Mouse (Mus musculus): ENCODE data around the gene Olfr48. TPM values are rescaled to one million over a fixed set of nuclear protein-coding genes. Genes with fewer than 3 reads are reported as not detected.

Olfr48 gene
- polyA plus RNA-seq, 1 experiment = not detected

- DNase-seq = no peak
- TF ChIP-seq CTCF (IDR thresholded peaks at IDR 0.05; ENCODE audit: borderline replicate concordance, control insufficient read depth, extremely low read depth, insufficient read depth, low read length, poor library complexity) (no peak), POLR2A (IDR thresholded peaks at IDR 0.05; ENCODE audit: control insufficient read depth, extremely low read depth, insufficient read depth, low read length, poor library complexity) (no peak)
- Histone ChIP-seq H3K27ac (ENCODE audit: control insufficient read depth, insufficient read depth, low read length) (no peak overlapping the region), H3K36me3 (ENCODE audit: control insufficient read depth, insufficient read depth, low read length) (no peaks in the 10 kb centered on the region), H3K27me3 (ENCODE audit: control insufficient read depth, insufficient read depth, low read length) (no peaks in the 10 kb centered on the region), H3K4me3 (ENCODE audit: control insufficient read depth, insufficient read depth, low read length) (no peak overlapping the region), H3K4me1 (replicated peaks; ENCODE audit: control insufficient read depth, insufficient read depth, low read length) (no peaks in the 10 kb centered on the region)
- 96% methylated on average over 3 of the region's 3 CpGs for WGBS
These were observed 48.4 kb downstream of the Olfr48 start for GRCm38 (mm10) chr2:89799583-89799982.

- H3K27me3 ChIP-seq (ENCODE audit: control insufficient read depth, insufficient read depth, low read length) = no peaks in the 10 kb centered on the region
- DNase-seq = no peak
- H3K36me3 ChIP-seq (ENCODE audit: control insufficient read depth, insufficient read depth, low read length) = no peaks in the 10 kb centered on the region
- TF ChIP-seq CTCF (IDR thresholded peaks at IDR 0.05; ENCODE audit: borderline replicate concordance, control insufficient read depth, extremely low read depth, insufficient read depth, low read length, poor library complexity) (no peak), POLR2A (IDR thresholded peaks at IDR 0.05; ENCODE audit: control insufficient read depth, extremely low read depth, insufficient read depth, low read length, poor library complexity) (no peak)
- H3K4me1 ChIP-seq (replicated peaks; ENCODE audit: control insufficient read depth, insufficient read depth, low read length) = no peaks in the 10 kb centered on the region
- no peak within 1 kb of the TSS for H3K4me3 ChIP-seq (ENCODE audit: control insufficient read depth, insufficient read depth, low read length)
- no peak within 1 kb of the TSS for H3K27ac ChIP-seq (ENCODE audit: control insufficient read depth, insufficient read depth, low read length)
These were observed 54.5 kb downstream of the Olfr48 start, which contains the start of gene Olfr1254 for GRCm38 (mm10) chr2:89793519-89793918. Gene Olfr1254, minus strand, starts transcription at chr2:89793619.

Other genes with a start within 250 kb of the Olfr48 start
- gene Olfr1247, start 234.1 kb downstream of the Olfr48 start, polyA plus RNA-seq (2012; rRNA removed) = not detected in 2 replicates
- gene Olfr1248, start 230.0 kb downstream of the Olfr48 start, polyA plus RNA-seq (2012; rRNA removed) = not detected in 2 replicates
- not detected in 2 replicates for gene Olfr1249, start 213.2 kb downstream of the Olfr48 start, polyA plus RNA-seq (2012; rRNA removed)
- gene Olfr1250, start 186.7 kb downstream of the Olfr48 start, polyA plus RNA-seq (2012; rRNA removed) = not detected in 2 replicates
- not detected in 2 replicates for gene Olfr1251, start 176.3 kb downstream of the Olfr48 start, polyA plus RNA-seq (2012; rRNA removed)
- not detected in 2 replicates for gene Olfr1252, start 123.2 kb downstream of the Olfr48 start, polyA plus RNA-seq (2012; rRNA removed)
- not detected in 2 replicates for gene Olfr1253, start 91.1 kb downstream of the Olfr48 start, polyA plus RNA-seq (2012; rRNA removed)
- not detected in 2 replicates for gene Olfr1254, start 54.6 kb downstream of the Olfr48 start, polyA plus RNA-seq (2012; rRNA removed)
- not detected in 2 replicates for gene Olfr1255, start 36.2 kb downstream of the Olfr48 start, polyA plus RNA-seq (2012; rRNA removed)
- not detected in 2 replicates for gene Olfr1256, start 6.7 kb downstream of the Olfr48 start, polyA plus RNA-seq (2012; rRNA removed)
- not detected in 2 replicates for gene Olfr1257, start 30.2 kb upstream of the Olfr48 start, polyA plus RNA-seq (2012; rRNA removed)
- gene Olfr1258, start 79.1 kb upstream of the Olfr48 start, polyA plus RNA-seq (2012; rRNA removed) = not detected in 2 replicates
- not detected in 2 replicates for gene Olfr1259, start 100.5 kb upstream of the Olfr48 start, polyA plus RNA-seq (2012; rRNA removed)
- not detected in 2 replicates for gene Olfr1260, start 126.1 kb upstream of the Olfr48 start, polyA plus RNA-seq (2012; rRNA removed)
- gene Olfr1261, start 143.0 kb upstream of the Olfr48 start, polyA plus RNA-seq (2012; rRNA removed) = not detected in 2 replicates
- gene Olfr1262, start 151.9 kb upstream of the Olfr48 start, polyA plus RNA-seq (2012; rRNA removed) = not detected in 2 replicates
- not detected in 2 replicates for gene Olfr1263, start 163.9 kb upstream of the Olfr48 start, polyA plus RNA-seq (2012; rRNA removed)
- gene Olfr1264, start 177.4 kb upstream of the Olfr48 start, polyA plus RNA-seq (2012; rRNA removed) = not detected in 2 replicates
- not detected in 2 replicates for gene Olfr1265, start 187.1 kb upstream of the Olfr48 start, polyA plus RNA-seq (2012; rRNA removed)
- not detected in 2 replicates for gene Olfr140, start 215.4 kb upstream of the Olfr48 start, polyA plus RNA-seq (2012; rRNA removed)

Measured in thymus, adult 2 months (tissue).